Mouse (Mus musculus) G1E (cell line): ENCODE measurements around the gene Itih2.

Experiments used
- CTCF ChIP-seq: IDR thresholded peaks from 2 replicates; pipeline ENCODE4 v1.5.1; 2012; ENCODE audit warnings: low read depth, low read length, inconsistent platforms, mixed read lengths
- GATA2 ChIP-seq: IDR thresholded peaks from 2 replicates; pipeline ENCODE4 v1.6.1; 2012; ENCODE audit warnings: low read depth, low read length, inconsistent platforms, borderline replicate concordance
- POLR2AphosphoS5 ChIP-seq: IDR thresholded peaks from 2 replicates; pipeline ENCODE4 v1.6.1; 2012; ENCODE audit warnings: low read depth, low read length, inconsistent platforms; ENCODE audit not compliant: insufficient replicate concordance
- TAL1 ChIP-seq: conservative IDR thresholded peaks from 2 replicates; pipeline ENCODE4 v1.6.1; 2012; ENCODE audit warnings: low read depth, low read length, inconsistent platforms, mixed read lengths

GRCm38 (mm10) chr2:10121826-10122225, 9.4 kb downstream of the Itih2 start:
- TF ChIP-seq TAL1 (no peak), CTCF (no peak), GATA2 (no peak), POLR2AphosphoS5 (no peak)
